Mouse (Mus musculus) c-Kit-positive CD71-positive TER-119-positive erythroid progenitor cells, embryonic 14.5 days (primary cell): ENCODE measurements around the gene Cabp4.
A peak's percentile ranks its signal among the peaks of the same experiment; 100 is the strongest.

Experiments used
- DNase-seq: peaks from one replicate; pipeline ENCODE4 v3.0.0-alpha.2; 2013; ENCODE audit warnings: low spot score

The Cabp4 gene

DNA sequence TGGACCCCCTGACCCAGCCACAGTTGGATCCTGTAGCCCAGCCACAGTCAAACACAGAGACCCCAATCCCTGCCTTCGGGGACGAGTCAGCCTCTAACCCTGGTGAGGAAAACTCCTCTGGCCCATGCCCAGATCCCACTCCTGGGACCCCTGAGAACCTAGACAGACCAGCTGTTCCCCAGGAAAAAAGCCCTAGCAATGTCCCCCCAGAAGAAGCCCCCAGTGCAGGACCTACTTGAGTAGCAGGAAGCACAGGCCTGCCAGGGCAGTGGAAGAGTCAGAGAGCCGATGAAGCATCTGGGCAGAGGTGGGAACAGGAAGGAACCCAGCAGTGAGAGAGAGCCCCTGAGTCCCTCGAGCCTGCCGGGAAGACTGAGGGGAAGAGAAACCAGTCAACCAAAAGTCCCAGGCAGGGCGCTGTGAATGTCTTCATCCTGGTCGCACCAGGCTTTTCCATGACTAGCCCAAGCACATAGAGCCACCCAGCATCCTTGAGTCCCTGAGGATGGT, at the start of gene Cabp4:
TSS of gene Cabp4 (minus strand) at position 275 of the 510 bp plus-strand sequence.
- DNase-seq = no peak

DNA sequence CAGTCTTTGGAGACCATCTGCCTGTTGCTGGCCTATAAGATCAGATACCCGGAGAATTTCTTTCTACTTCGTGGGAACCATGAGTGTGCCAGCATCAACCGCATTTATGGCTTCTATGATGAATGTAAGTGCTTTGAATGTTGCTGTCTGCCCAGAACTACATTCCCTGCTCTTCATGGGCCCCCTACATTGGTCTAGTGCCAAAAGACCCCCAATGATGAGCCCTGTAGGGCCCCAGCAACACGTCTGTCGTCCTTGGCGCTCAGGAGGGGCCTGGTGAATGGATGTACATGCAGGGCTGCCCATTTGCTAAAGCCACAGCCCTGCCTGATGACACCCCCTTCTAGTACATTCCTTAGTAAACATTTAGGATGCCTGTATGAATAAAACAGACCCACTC, 49.3 kb upstream of the Cabp4 start:
- DNase-seq = no peak

DNA sequence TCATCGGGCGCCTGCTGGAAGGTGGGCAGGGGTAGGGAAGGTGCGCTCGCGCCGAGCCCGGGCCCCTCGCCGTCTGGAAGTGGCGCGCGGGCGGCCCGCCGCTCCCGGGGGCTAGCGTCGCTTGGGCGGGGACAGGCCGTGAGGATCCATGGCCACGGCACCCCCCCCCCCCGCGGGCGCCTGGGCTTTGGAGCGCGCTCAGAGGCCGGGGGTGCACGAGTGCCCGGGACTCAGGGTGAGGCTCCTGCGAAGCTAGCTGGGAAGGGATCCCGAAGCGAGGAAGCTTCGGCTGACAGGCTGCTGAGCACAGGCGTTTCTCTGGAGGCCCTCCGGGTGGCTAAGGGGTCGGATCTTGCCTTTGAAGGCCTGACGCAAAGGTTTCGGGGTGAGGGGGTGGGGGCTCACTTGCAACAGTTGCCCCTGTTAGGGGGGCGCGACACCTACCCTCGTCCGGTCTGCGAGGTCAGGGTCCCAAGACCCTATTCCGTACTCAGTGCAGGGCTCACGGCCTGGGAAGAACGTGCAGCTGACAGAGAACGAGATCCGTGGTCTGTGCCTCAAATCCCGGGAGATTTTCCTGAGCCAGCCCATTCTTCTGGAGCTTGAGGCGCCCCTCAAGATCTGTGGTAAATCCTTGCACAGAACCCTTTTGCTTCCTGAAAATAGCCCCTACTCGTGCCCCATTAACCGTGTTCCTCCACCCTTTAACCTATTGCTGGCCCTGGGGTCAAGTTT, 48.6 kb upstream of the Cabp4 start:
- DNase-seq = peak; percentile 22

DNA sequence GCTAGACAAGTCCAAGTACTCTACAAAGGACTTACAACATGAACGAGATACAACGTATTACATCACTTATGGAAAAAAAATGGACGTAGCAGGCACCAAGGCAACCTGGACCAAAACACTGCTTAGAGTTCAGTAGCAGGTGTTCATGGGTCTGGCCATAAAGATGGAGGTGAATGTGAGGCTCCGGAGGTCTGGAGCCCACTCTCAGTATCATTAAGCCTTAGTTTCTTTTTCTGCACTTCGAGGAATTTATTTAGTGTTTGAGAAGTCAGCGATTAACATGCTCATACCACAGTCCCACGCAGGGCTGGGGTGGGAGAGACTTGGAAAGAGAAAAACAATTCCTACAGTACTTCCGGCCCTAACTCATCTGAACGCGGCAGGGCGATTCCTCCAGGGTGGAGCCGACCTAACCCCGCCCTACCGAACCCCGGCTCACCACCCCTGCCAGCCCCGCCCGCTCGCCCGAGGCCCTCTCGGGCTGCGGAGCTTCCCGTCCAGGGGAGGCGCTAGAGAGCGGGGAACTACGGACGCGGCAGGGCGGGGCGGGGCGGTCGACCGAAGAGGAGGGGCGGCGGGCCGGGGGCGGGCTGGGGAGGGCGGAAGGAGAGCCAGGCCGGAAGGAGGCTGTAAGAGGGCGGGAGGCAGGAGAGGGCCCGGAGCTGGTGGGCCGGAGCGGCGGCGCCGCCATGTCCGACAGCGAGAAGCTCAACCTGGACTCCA, 47.9 kb upstream of the Cabp4 start, which contains the start of gene Ppp1ca:
TSS of gene Ppp1ca (plus strand) at position 538 of the 723 bp plus-strand sequence.
- DNase-seq = peak; percentile 94

DNA sequence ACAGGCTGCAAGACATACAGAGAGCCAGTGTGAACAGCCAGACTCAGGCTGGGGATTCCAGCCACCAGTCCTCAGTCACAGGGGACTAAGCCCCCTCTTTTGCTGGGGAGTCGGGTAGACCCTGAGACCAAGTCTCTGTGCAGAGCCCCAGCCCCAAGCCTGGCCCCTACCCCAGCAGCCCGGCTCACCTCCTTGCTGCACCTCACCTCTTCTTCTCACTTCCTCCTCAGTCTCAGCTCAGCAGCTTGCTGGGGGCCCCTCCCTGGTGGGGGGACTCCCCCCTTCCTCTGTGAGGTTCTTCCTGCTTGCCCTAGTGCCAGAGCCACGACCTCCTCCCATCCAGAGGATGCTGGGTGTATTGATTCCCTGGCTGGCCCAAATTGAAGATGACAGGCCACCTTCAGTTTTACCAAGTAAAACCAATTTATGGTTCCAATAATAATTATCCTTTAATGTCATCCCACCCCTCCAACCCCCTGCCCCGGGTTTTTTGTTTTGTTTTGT, 47.0 kb upstream of the Cabp4 start, which contains the start of gene Tbc1d10c:
TSS of gene Tbc1d10c (minus strand) at position 454 of the 504 bp plus-strand sequence.
- DNase-seq = no peak

DNA sequence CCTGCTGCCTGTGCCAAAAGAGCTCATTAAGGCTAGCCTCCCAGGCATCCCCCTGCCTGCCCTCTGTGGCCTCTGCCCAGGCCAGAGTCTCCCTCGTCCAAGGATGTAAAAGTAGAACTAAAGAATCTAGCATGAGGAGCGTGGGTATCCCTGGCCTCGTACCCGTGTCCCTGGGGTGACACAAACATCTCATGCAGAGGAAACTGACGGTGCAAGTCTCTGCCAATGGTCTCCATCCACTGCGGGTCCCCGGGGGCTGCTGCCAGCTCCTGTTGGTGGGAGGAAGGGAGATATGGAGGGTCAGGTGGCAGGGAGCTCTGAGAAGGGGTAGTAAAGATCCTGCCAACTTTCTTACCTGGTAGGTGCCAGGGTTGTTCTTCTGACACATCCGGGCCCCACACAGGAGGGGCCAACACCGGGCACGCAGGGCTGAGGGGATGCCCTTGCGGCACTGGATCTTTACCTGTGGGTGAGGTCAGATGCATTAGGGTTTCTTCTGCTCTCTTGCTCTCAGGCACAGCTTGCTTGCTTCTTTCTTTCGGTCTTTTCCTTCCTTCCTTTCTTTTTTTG, 45.3 kb upstream of the Cabp4 start:
- DNase-seq = no peak

DNA sequence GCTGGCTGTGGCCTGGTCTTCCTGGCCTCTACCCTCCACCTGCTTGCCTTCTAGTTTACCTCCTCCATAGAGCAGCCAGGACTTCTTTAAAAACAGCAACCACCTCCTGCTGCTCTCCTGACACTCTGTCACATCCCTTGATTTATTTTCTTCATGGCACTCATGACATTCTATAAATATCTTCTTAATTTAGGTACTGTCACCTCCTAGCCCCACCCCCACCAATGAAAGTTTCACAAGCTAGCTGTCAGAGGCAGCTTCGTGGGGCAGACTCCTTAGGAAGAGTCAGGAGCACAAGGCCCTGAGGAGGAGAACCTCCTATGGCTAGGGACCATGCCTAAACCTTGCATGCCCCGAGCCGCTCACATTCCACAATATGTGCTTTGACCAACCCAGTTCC, 43.5 kb upstream of the Cabp4 start:
- DNase-seq = no peak

DNA sequence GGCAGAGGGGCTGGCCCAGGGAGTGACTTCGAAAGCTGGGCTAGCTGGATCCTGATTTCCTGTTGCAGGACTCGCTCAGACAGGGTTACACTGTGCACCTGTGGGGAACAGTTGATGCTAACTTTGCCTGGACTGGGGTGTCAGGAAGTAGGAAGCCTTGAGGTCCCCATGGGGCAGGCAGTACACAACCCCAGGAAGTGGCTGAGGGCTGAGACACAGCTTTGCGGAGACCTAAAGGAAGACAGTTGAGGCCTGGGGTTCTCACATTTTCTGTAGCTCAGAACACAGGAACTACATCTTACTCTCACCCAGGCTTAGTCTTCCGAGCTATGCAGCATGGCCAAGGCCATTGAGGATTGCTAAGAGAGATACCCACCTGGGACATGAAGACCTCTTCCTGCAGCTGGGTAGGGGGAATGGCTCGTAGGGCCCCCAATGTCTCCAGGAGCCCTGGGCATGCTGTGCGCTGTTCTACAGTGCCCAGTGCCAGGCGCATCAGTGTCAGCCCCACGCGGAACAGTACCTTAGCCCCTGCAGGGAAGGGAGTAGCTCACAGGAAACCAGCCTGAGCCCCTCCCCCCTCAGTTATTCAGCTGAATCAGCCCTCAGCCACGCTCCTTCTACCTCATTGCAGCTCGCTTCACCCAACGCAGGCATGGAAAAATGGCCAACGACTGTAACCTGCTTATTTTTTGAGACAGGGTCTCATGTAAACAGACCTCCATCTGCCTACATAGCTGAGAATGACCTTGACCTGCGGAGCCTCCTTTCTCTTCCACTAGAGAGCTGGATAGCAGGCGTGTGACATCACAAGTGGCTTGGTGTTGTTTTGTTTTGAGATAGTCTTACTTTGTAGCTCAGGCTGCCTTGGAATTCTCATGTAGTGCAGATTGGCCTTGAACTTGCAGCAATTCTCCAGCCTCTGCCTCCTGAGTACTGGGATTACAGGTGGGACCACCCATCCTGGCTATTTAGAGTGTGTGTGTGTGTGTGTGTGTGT, 41.4 kb upstream of the Cabp4 start:
- no peak for DNase-seq

DNA sequence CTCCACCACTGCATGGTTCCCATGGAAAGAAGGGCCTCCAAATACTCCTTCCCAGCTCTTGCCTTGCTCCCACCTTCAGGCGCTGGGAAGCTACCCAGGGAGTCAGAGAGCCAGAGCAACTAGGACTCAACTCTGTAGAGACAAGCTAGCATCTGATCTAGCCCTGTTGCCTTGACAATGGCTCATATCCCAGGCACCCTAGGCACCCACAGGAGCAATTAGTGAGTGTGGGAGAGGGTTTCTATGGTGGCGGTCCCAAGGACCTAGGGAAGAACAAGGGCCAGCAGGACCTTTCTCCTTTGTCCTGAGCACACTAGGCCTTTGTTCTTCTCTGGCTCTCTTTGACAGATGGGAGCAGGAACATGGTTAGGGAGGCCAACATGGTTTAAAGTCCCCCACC, 39.9 kb upstream of the Cabp4 start:
- DNase-seq = no peak

DNA sequence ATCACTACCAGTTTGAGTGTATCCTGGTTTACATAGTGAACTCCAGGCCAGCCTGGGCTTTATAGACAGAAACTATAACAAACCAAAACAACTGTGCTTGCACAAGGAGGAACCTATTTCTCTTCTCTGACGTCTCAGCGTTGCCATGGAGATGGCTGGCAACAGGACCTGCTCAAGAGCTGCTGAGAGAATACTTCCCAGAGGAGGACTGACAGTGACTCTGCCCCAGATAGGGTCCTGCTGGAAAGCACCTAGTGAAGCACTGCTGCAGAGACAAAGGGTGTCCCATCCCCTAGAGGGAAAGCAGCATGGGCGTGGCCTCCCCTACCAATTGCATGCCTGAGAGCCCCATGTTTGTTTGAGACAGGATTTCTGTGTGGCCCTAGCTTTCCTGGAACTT, 38.1 kb upstream of the Cabp4 start:
- no peak for DNase-seq

DNA sequence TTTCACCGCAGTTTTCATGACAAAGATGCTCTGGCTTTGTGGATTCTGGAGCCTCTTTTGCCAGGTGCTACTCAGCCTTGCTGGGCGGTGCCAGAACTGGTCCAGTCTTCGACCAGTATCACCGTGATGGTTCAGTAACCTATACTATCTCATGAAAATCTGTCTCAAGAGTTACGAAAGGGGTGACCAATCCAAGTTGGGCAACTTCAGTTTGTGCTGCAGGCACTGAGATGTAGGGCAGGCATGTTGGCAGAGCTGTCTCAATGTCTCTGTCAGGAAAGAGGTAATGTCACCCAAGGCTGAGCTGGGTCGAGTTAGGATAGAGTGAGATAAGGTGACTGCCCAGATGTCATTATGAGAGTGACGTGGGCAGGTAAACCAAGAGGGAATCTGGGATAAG, 36.6 kb upstream of the Cabp4 start:
- no peak for DNase-seq

DNA sequence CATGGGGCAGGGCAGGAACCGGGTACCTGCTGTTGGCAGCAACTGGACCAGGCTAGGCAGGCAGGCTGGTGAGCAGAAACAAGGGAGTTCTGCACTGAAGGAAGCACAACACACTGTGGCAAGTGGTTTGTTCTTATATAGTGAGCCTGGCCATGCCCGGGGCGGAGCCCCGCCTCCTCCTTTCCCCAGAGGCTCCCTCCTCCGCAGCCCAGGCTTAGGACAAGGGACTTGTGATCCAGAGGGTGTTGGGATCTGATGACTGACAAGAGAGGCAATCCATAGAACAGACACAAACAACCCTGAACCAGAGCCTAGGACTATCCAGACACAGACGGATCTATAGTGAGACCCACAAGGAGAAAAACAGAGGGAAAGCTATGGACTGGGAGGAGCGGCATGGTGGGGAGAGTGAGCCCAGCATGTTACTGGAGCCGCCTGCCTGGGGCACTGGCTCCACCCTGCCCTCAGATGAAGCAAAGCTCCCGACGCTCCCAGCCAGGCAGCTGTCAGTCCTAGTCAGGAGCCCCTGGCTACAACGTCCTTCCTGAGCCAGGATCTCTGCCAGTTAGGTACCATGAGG, 31.6 kb upstream of the Cabp4 start, which contains the start of gene Carns1:
TSS of gene Carns1 (minus strand) at position 112 of the 580 bp plus-strand sequence.
- DNase-seq = no peak

DNA sequence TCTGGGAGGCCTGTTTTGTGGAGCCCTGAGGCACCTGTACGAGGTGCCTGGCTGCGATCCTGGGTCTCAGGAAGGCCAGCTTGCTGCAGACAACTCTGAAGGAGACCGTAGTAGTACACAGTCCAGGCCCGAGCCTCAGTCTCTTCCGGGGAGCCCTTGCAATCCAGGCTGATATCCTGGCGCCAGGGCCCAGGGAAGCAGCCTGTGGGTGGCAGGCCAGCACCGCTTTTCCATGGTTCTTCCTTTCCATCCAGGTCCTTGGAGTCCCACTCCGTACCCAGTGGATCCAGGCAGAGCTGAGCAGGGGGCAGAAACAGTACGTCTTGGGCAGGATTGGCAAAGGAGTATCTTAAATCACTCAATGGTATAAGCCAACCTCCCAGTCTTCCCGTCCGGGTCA, 29.1 kb upstream of the Cabp4 start:
- no peak for DNase-seq

DNA sequence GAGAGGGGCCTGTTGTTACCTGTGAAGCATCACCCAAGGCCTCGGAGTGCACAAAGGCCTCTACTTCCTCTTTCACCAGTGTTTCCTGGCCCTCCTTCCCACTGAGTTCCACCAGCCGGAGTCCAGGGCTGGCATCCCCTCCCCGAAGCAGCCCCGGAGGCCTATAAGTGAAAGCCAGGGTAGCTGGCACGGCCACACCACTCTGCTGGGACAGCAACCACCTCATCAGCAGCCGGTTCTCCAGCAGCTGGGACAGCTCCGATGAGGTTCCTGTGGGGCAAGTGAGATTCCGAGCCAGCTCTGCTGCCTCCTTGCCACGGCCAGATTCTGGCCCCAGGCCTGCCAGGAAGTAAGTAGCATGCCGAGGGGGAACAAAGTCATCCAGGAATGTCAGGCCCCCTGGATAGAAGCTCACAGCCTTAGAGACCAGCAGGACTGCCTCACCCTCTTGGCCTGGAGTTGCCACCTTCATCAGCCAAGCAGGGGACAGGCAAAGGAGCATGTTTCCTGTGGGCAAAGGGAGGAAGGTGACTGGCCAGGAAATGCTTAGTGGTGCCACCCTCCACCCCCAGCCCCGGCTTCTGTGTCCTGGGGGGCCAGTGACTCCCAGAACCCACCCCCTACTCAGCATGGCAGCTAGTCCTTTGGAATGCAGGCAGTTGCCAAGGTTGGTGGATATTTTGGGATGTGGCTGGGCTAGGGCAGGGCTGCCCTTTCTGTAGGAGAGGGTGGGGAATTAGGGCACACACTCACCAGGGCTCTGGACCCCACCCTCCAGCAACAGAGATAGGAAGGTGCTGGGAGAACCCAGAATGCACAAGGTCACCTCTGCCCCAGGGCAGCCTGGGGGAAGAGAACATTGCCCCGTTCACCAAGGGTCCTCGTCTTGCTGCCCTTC, 27.8 kb upstream of the Cabp4 start:
- DNase-seq = no peak

DNA sequence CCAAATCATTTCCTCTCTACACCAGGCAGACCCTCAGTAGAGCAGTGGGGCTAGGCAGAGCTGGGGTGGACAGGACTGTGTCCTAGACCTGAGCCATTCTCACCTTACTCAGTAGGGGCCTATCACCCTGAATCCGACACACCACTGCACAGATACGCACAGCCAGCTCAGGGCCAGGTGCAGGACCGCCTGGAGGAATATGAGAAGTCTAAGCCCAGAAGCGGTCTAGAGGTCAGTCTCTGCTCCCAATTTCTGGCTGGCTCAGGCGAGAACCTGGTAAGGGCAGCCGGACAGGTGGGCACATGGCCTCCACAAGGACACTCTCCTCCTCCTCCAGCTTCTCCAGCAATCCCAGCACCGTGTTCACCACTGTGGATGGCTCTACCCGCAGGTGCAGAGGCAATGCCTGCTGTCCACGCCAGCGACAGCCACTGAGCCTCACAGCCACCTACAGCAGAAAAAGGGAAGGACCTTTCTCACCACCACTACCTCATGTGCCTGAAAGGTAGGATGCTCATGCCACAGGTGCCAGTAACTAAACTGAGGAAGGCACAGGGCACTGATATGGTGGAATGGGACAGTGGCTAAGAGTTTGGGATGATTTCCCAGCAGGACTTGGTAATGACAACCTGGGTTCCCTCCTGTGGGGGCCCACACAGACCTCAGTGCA, 27.0 kb upstream of the Cabp4 start:
- no peak for DNase-seq

DNA sequence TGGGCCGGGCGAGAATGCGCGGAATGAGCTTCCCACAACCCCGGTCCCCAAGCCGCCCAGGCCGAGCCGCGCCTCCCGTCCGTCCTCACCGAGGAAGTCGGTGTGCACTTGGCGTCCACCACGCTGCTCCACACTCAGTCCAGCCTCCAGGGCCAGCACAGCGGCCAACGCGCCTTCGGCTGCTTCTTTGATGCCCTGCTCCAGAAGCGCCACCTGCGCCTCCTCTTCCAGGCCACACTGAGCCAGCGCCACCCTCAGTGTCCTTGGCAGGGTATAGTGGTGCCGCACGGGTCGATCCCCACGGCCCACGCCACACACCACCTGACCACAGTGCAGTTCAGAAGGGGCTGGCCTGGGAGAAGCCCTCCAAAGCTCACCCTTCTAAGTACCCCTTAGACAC, 26.0 kb upstream of the Cabp4 start:
- DNase-seq = no peak

DNA sequence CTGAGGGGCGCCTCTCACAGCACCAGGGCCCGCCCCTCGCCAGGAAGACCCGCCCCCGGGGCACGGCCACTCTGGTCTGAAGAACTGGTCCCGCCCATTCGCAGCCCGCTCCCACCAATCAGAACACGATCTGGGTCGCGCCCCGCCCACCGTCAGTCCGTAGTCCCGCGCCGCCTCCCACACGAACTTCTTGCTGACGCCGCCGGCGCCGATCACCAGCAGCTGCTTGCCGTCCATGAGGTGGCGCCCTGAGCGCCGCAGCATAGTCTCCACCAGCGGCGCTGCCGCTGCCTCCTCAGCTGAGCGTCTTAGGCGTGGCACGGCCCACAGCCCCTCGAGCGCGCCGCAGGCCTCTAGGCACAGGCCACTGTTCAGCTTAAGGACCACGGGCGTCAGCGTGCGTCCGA, 25.5 kb upstream of the Cabp4 start:
- DNase-seq = peak; percentile 97

DNA sequence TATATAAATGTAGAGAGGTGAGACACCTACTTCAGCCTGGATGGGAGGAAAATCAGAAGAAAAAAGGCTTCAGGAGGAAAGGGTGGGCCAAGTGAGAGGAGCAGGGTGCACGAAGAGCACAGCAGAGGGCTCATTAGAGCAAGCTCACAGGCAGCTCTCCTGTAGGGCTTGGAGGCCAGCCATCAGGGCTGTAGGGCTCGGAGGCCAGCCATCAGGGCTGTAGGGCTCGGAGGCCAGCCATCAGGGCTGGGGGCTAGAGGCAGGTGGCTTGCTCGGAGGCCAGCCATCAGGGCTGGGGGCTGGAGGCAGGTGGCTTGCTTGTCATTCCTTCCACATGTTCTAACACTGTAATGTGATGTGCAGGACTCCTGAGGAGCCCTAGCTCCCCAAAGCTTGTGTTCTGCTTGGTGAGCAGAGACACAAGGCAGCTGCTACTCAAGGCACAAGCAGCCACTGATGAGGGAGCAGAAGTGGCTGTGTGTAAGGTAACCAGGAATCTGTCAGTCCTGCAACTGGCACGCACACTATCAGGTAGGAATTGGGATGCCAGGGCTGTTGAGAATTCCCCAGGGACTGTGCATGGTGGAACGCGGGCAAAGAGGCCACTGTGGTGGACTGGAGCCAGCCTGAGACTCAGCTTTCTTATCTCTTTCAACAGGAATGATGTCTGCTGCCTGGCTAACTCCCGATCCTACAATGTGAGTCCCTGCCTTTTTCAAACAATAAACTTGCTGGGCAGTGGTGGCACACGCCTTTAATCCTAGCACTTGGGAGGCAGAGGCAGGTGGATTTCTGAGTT, 23.0 kb upstream of the Cabp4 start:
- DNase-seq = no peak

DNA sequence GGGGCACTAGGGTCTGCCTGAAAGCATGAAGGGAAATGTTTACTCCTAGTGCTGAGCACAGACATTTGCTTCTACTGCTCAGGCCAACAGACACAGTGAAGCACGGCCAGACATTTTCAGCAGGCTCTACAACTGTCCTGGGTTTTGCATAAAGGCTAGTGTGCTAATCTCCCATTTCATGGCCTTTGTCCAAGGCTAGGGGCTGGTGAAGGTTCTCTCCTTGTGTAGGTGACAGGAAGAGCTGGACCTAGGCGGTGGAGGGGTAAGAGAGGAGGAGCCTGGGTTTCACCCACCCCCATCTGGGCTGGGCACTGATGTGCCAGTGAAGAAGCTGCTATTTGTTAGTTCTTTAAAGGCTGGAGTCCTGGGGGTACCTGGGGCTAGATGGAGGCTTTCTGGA, 20.9 kb upstream of the Cabp4 start:
- DNase-seq = no peak
